Comparison of ENCODE assay signal across 13 mouse cellular contexts in the genomic region with DNA sequence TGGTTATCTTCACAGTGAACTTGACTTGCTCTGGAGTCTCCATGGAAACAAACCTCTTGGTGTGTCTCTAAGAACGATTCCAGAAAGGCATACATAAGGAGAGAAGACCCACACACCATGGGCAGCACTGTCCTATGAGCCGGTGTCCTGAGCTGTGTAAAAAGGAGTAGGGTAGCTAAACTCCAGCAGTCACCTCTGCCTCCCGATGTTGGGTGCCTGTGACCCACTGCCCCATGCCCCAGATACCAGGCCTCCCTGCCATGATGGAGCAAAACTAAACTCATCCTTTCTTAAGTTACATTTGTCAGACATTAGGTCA.
DNase-seq lines count a peak whose midpoint lies in the region; ATAC-seq lines count a peak whose summit lies in the region.
"Had no signal": no experiment of that assay in that cellular context is flagged by ENCODE, and none has a peak within 500 bp of the region (broad histone marks: within the 10 kb centered on the region; RNA-seq: fewer than 3 reads in every experiment).

No protein-coding gene starts in this region.

- H3K4me1 ChIP-seq in forebrain, embryonic 13.5 days: peaks cover 22% of the 10 kb centered on the region
- H3K4me1 ChIP-seq in hindbrain, embryonic 16.5 days (ENCODE audit: control insufficient read depth, insufficient read depth, low read depth, low read length): peaks cover 14% of the 10 kb centered on the region
- peaks cover 13% of the 10 kb centered on the region for H3K4me1 ChIP-seq in neural tube, embryonic 12.5 days
- H3K4me1 ChIP-seq: megakaryocyte, embryonic 14.5 days had no signal

- no peaks in the 10 kb centered on the region for H3K36me3 ChIP-seq in forebrain, embryonic 13.5 days (ENCODE audit: poor library complexity, severe bottlenecking)
- H3K36me3 ChIP-seq in hindbrain, embryonic 16.5 days (ENCODE audit: control insufficient read depth, insufficient read depth, low read length): no peaks in the 10 kb centered on the region
- H3K36me3 ChIP-seq in neural tube, embryonic 12.5 days: no peaks in the 10 kb centered on the region
- H3K36me3 ChIP-seq: limb, embryonic 13.5 days; lung, embryonic 15.5 days had no signal

- WGBS in forebrain, embryonic 13.5 days: 66% methylated on average over 3 of the region's 3 CpGs
- WGBS in hindbrain, embryonic 16.5 days: 49% methylated on average over 3 of the region's 3 CpGs
- 65% methylated on average over 3 of the region's 3 CpGs for WGBS in neural tube, embryonic 12.5 days

- peak; percentile 31; the same call in 1 of the 2 replicates for ATAC-seq in frontal cortex, adult (ENCODE audit: low TSS enrichment)
- ATAC-seq in forebrain, embryonic 13.5 days: peak; percentile 33
- no peak for ATAC-seq in hindbrain, embryonic 16.5 days
- ATAC-seq in neural tube, embryonic 12.5 days (ENCODE audit: low FRiP score, low read depth): 0 out of 2 replicates have a peak, but pooled peaks have one; percentile 22

- peak overlapping the region; percentile 81 for H3K27ac ChIP-seq in forebrain, embryonic 13.5 days
- H3K27ac ChIP-seq in hindbrain, embryonic 16.5 days (ENCODE audit: low read depth, low read length): peak overlapping the region; percentile 75
- H3K27ac ChIP-seq in neural tube, embryonic 12.5 days: no peak overlapping the region
- H3K27ac ChIP-seq: limb, embryonic 13.5 days; lung, embryonic 15.5 days had no signal

- no peak overlapping the region for H3K9ac ChIP-seq in forebrain, embryonic 13.5 days
- H3K9ac ChIP-seq in hindbrain, embryonic 16.5 days (ENCODE audit: low read depth, low read length): no peak overlapping the region
- no peak overlapping the region for H3K9ac ChIP-seq in neural tube, embryonic 12.5 days
- H3K9ac ChIP-seq: limb, embryonic 13.5 days; lung, embryonic 15.5 days had no signal

- DNase-seq in frontal cortex, postnatal 36 days (ENCODE audit: low spot score in 2 of 2): no peak
- no peak for DNase-seq in cerebellum, adult 11 months
- no peak for DNase-seq in adrenal gland, postnatal 4 days (ENCODE audit: low spot score in 2 of 2)
- no peak for DNase-seq in cerebellum, adult 9-11 months
- DNase-seq: adrenal gland, postnatal 25 days; heart, adult 18-20 months had no signal

- H3K4me3 ChIP-seq in forebrain, embryonic 13.5 days: no peak overlapping the region
- H3K4me3 ChIP-seq in hindbrain, embryonic 16.5 days (ENCODE audit: low read length): no peak overlapping the region
- no peak overlapping the region for H3K4me3 ChIP-seq in neural tube, embryonic 12.5 days
- H3K4me3 ChIP-seq: limb, embryonic 13.5 days; lung, embryonic 15.5 days; megakaryocyte, embryonic 14.5 days had no signal

- H3K9me3 ChIP-seq in forebrain, embryonic 13.5 days (replicated peaks): no peaks in the 10 kb centered on the region
- no peaks in the 10 kb centered on the region for H3K9me3 ChIP-seq in hindbrain, embryonic 16.5 days (ENCODE audit: control insufficient read depth, low read length)
- H3K9me3 ChIP-seq in neural tube, embryonic 12.5 days: no peaks in the 10 kb centered on the region
- H3K9me3 ChIP-seq: limb, embryonic 13.5 days; lung, embryonic 15.5 days had no signal

- H3K4me2 ChIP-seq in forebrain, embryonic 13.5 days: peak overlapping the region; percentile 5; the same call in 1 of the 2 replicates
- H3K4me2 ChIP-seq in hindbrain, embryonic 16.5 days (ENCODE audit: low read length): no peak overlapping the region
- H3K4me2 ChIP-seq in neural tube, embryonic 12.5 days (replicated peaks): no peak overlapping the region
- H3K4me2 ChIP-seq: limb, embryonic 13.5 days had no signal

- H3K27me3 ChIP-seq in forebrain, embryonic 13.5 days: no peaks in the 10 kb centered on the region
- H3K27me3 ChIP-seq in hindbrain, embryonic 16.5 days (replicated peaks; ENCODE audit: control insufficient read depth, insufficient read depth, low read length): no peaks in the 10 kb centered on the region
- no peaks in the 10 kb centered on the region for H3K27me3 ChIP-seq in neural tube, embryonic 12.5 days (replicated peaks)
- H3K27me3 ChIP-seq: limb, embryonic 13.5 days; lung, embryonic 15.5 days; megakaryocyte, embryonic 14.5 days had no signal
